8 mouse cellular contexts compared by ENCODE assay signal in genomic region chr1:131712386-131712785, GRCm38 (mm10). TPM values are rescaled to one million over a fixed set of nuclear protein-coding genes. Genes with fewer than 3 reads are reported as not detected.
DNase-seq lines count a peak whose midpoint lies in the region; ATAC-seq and TF ChIP-seq lines count a peak whose summit lies in the region.
"Had no signal": no experiment of that assay in that cellular context is flagged by ENCODE, and none has a peak within 500 bp of the region (broad histone marks: within the 10 kb centered on the region; RNA-seq: fewer than 3 reads in every experiment).

No protein-coding gene starts in this region.

- peak; percentile 86 for DNase-seq in adrenal gland, adult 2 months
- DNase-seq in gastrocnemius, postnatal 25 days = peak; percentile 40
- DNase-seq in left cerebral cortex, postnatal 25 days (ENCODE audit: low spot score in 2 of 2) = peak; percentile 85 to 92
- DNase-seq in spleen, postnatal 10 days (ENCODE audit: low spot score in 2 of 2) = peak; percentile 64 to 86

- H3K4me1 ChIP-seq in intestine, postnatal 0 days (replicated peaks; ENCODE audit: control insufficient read depth, insufficient read depth, low read length) = no peaks in the 10 kb centered on the region
- H3K4me1 ChIP-seq in midbrain, embryonic 15.5 days = no peaks in the 10 kb centered on the region

- peak; percentile 63 for ATAC-seq in common myeloid progenitor, adult 5-6 weeks (replicated peaks; ENCODE audit: low read depth, poor library complexity, severe bottlenecking)
- ATAC-seq in intestine, postnatal 0 days = peak; percentile 41; the same call in 1 of the 2 replicates
- ATAC-seq in midbrain, embryonic 15.5 days (replicated peaks) = peak; percentile 66

- WGBS in intestine, postnatal 0 days = 38% methylated on average over 2 of the region's 2 CpGs
- WGBS in midbrain, embryonic 15.5 days = 39% methylated on average over 2 of the region's 2 CpGs

- intact Hi-C loops in left cerebral cortex, postnatal 25 days (cut with DNase I) = loop anchor here (1.0 to 2.0 kb wide), 2 partner anchors 53 to 134 kb away; no protein-coding TSS in a partner anchor

- no peaks in the 10 kb centered on the region for H3K27me3 ChIP-seq in intestine, postnatal 0 days (replicated peaks; ENCODE audit: control insufficient read depth, insufficient read depth, low read length)
- no peaks in the 10 kb centered on the region for H3K27me3 ChIP-seq in midbrain, embryonic 15.5 days (replicated peaks)

- no peak overlapping the region for H3K4me2 ChIP-seq in intestine, postnatal 0 days (replicated peaks; ENCODE audit: low read depth)
- no peak overlapping the region for H3K4me2 ChIP-seq in midbrain, embryonic 15.5 days

- no peak overlapping the region for H3K4me3 ChIP-seq in intestine, postnatal 0 days (ENCODE audit: low read depth, low read length)
- H3K4me3 ChIP-seq in midbrain, embryonic 15.5 days = no peak overlapping the region

- H3K27ac ChIP-seq in intestine, postnatal 0 days (ENCODE audit: low read depth, low read length) = no peak overlapping the region
- no peak overlapping the region for H3K27ac ChIP-seq in midbrain, embryonic 15.5 days

- TF ChIP-seq CTCF in intestine, postnatal 0 days (IDR thresholded peaks at IDR 0.05; ENCODE audit: low read depth) = peak; percentile 90

- no peaks in the 10 kb centered on the region for H3K36me3 ChIP-seq in intestine, postnatal 0 days (ENCODE audit: control insufficient read depth, insufficient read depth)
- H3K36me3 ChIP-seq in midbrain, embryonic 15.5 days (replicated peaks) = no peaks in the 10 kb centered on the region

- no peaks in the 10 kb centered on the region for H3K9me3 ChIP-seq in intestine, postnatal 0 days (ENCODE audit: control insufficient read depth)
- no peaks in the 10 kb centered on the region for H3K9me3 ChIP-seq in midbrain, embryonic 15.5 days

- H3K9ac ChIP-seq in intestine, postnatal 0 days (ENCODE audit: low read depth, low read length) = no peak overlapping the region
- H3K9ac ChIP-seq in midbrain, embryonic 15.5 days = no peak overlapping the region

RNA-seq across cellular contexts. Expression of gene Rab7b, which starts 23.9 kb away (rescaled TPM):
- total RNA-seq in adrenal gland, adult 2 months (2021) = 10 to 100 TPM in 1 of 2 experiments, 1 to 10 TPM in 1; 3.7 to 13.4 TPM
- 2.8 and 2.9 TPM in 2 replicates for polyA plus RNA-seq in adrenal gland, adult 2 months (2012; rRNA removed)
- total RNA-seq in common myeloid progenitor, adult 5-6 weeks (2017) = 10.5 and 11.4 TPM in 2 replicates
- 1 to 10 TPM; 3.7 to 4.1 TPM for total RNA-seq in gastrocnemius, postnatal 25 days (2021)
- 2.9 and 3.3 TPM in 2 replicates for polyA plus RNA-seq in intestine, postnatal 0 days (2015; fragmentation: Nextera tagmentation; extraction: Ambion mirVana)
- 1 to 10 TPM; 3.1 to 4.0 TPM for total RNA-seq in left cerebral cortex, postnatal 25 days (2021)
- 1.1 and 1.2 TPM in 2 replicates for polyA plus RNA-seq in midbrain, embryonic 15.5 days (2015; fragmentation: Nextera tagmentation; extraction: Ambion mirVana)

RNA-seq across cellular contexts. Expression of gene Slc26a9, which starts 31.4 kb away (rescaled TPM):
- under 1 TPM in 1 of 2 experiments, not detected in 1; 0.12 TPM for total RNA-seq in adrenal gland, adult 2 months (2021)
- 0.15 and 0.18 TPM in 2 replicates for polyA plus RNA-seq in adrenal gland, adult 2 months (2012; rRNA removed)
- not detected in 2 replicates for total RNA-seq in common myeloid progenitor, adult 5-6 weeks (2017)
- total RNA-seq in gastrocnemius, postnatal 25 days (2021) = not detected
- 0.03 and 0.67 TPM in 2 replicates for polyA plus RNA-seq in intestine, postnatal 0 days (2015; fragmentation: Nextera tagmentation; extraction: Ambion mirVana)
- total RNA-seq in left cerebral cortex, postnatal 25 days (2021) = under 1 TPM in 1 of 2 experiments, not detected in 1; 0.14 TPM
- polyA plus RNA-seq in midbrain, embryonic 15.5 days (2015; fragmentation: Nextera tagmentation; extraction: Ambion mirVana) = 0.05 and 0.08 TPM in 2 replicates
- total RNA-seq: neutrophil, adult 5-6 weeks had no signal
